8 mouse cellular contexts compared by ENCODE assay signal in genomic region chr2:158652985-158653384, GRCm38 (mm10). TPM values are rescaled to one million over a fixed set of nuclear protein-coding genes. Genes with fewer than 3 reads are reported as not detected.
A peak's percentile ranks its signal among the peaks of the same experiment; 100 is the strongest.
DNase-seq lines count a peak whose midpoint lies in the region; ATAC-seq and TF ChIP-seq lines count a peak whose summit lies in the region.

No protein-coding gene starts in this region.

- H3K9me3 ChIP-seq in limb, embryonic 10.5 days (replicated peaks): no peaks in the 10 kb centered on the region

- H3K4me1 ChIP-seq in cortical plate, adult 2 months (ENCODE audit: control insufficient read depth, insufficient read depth, low read length): no peaks in the 10 kb centered on the region
- no peaks in the 10 kb centered on the region for H3K4me1 ChIP-seq in limb, embryonic 10.5 days

- ATAC-seq in monocyte, adult 5-6 weeks (replicated peaks; ENCODE audit: insufficient number of reproducible peaks, low FRiP score, low TSS enrichment, poor library complexity, severe bottlenecking): peak; percentile 64

- 8% methylated on average over 4 of the region's 4 CpGs for WGBS in limb, embryonic 10.5 days

- H3K4me3 ChIP-seq in cortical plate, adult 2 months (ENCODE audit: insufficient read depth, low read length): no peak overlapping the region
- H3K4me3 ChIP-seq in limb, embryonic 10.5 days: no peak overlapping the region

- H3K27ac ChIP-seq in cortical plate, adult 2 months (ENCODE audit: insufficient read depth, low read length): no peak overlapping the region
- no peak overlapping the region for H3K27ac ChIP-seq in limb, embryonic 10.5 days

- no peak for TF ChIP-seq POLR2A in cortical plate, adult 2 months (IDR thresholded peaks at IDR 0.05; ENCODE audit: extremely low read depth, insufficient read depth, low read length)

- no peaks in the 10 kb centered on the region for H3K27me3 ChIP-seq in limb, embryonic 10.5 days (ENCODE audit: low read depth, poor library complexity, severe bottlenecking)

- peak; percentile 21 to 52 for DNase-seq in urinary bladder, adult 18-20 months (ENCODE audit: low spot score in 2 of 2)
- DNase-seq in urinary bladder, postnatal 10 days (ENCODE audit: low spot score): no peak
- peak; percentile 36 for DNase-seq in gastrocnemius, adult 8-10 months (ENCODE audit: low spot score in 2 of 2)
- peak; percentile 84 for DNase-seq in kidney, adult 18-20 months
- DNase-seq in limb, embryonic 10.5 days (ENCODE audit: low spot score): peak; percentile 85
- DNase-seq in spleen, postnatal 10 days (ENCODE audit: low spot score in 2 of 2): peak; percentile 56 to 83

- peak; percentile 95 for TF ChIP-seq CTCF in cortical plate, adult 2 months (IDR thresholded peaks at IDR 0.05; ENCODE audit: extremely low read depth, insufficient read depth, low read length)

- no peaks in the 10 kb centered on the region for H3K36me3 ChIP-seq in limb, embryonic 10.5 days

RNA-seq across cellular contexts. Expression of gene Ppp1r16b, which starts 12.2 kb away (rescaled TPM):
- polyA plus RNA-seq in cortical plate, adult 2 months (2012; rRNA removed): 51.5 and 55.4 TPM in 2 replicates
- 1 to 10 TPM; 2.4 to 3.0 (median 2.7) TPM for total RNA-seq in gastrocnemius, adult 8-10 months (2022)
- 4.4 TPM in 2 replicates for polyA plus RNA-seq in limb, embryonic 10.5 days (2016; fragmentation: Nextera tagmentation; extraction: Ambion mirVana)
- total RNA-seq in monocyte, adult 5-6 weeks (2017): 16.0 to 28.4 TPM (median 16.3 TPM) in 3 replicates

RNA-seq across cellular contexts. Expression of gene Actr5, which starts 28.3 kb away (rescaled TPM):
- 6.9 and 7.4 TPM in 2 replicates for polyA plus RNA-seq in cortical plate, adult 2 months (2012; rRNA removed)
- 1 to 10 TPM; 2.3 to 3.8 (median 3.2) TPM for total RNA-seq in gastrocnemius, adult 8-10 months (2022)
- 13.8 and 16.2 TPM in 2 replicates for polyA plus RNA-seq in limb, embryonic 10.5 days (2016; fragmentation: Nextera tagmentation; extraction: Ambion mirVana)
- total RNA-seq in monocyte, adult 5-6 weeks (2017): 22.5 to 30.7 TPM (median 30.6 TPM) in 3 replicates

RNA-seq across cellular contexts. Expression of gene Slc32a1, which starts 42.4 kb away (rescaled TPM):
- 73.8 and 87.3 TPM in 2 replicates for polyA plus RNA-seq in cortical plate, adult 2 months (2012; rRNA removed)
- not detected for total RNA-seq in gastrocnemius, adult 8-10 months (2022)
- polyA plus RNA-seq in limb, embryonic 10.5 days (2016; fragmentation: Nextera tagmentation; extraction: Ambion mirVana): not detected in 2 replicates
- not detected in 3 replicates for total RNA-seq in monocyte, adult 5-6 weeks (2017)
